Mouse (Mus musculus) forebrain, embryonic 14.5 days (tissue): ENCODE results near the gene Dpy19l1. TPM values are rescaled to one million over a fixed set of nuclear protein-coding genes. Genes with fewer than 3 reads are reported as not detected.

Source experiments
- ATAC-seq: fragments of 200-750 bp; cut with Nextera tagmentation; 2 replicates; pipeline ENCODE4 v1.8.0; 2017; ENCODE audit warnings: mild to moderate bottlenecking, moderate library complexity
- DNase-seq: peaks from one replicate; pipeline ENCODE4 v3.0.0-alpha.2; 2015; ENCODE audit warnings: low spot score
- H3K27ac ChIP-seq: fragments of 300-500 bp; sonication (generic); 2 replicates; pipeline ENCODE4 v1.5.1; 2014; ENCODE audit warnings: low read depth, mild to moderate bottlenecking, control low read depth, low read length, moderate library complexity
- H3K27me3 ChIP-seq: fragments of 300-500 bp; sonication (generic); replicated peaks from 2 replicates; pipeline ENCODE4 v1.6.1; 2014; ENCODE audit warnings: low read length, control low read depth, mixed read lengths; ENCODE audit not compliant: control insufficient read depth, insufficient read depth
- H3K36me3 ChIP-seq: fragments of 300-500 bp; sonication (generic); 2 replicates; pipeline ENCODE4 v1.6.1; 2014; ENCODE audit warnings: low read length, control low read depth; ENCODE audit not compliant: control insufficient read depth, insufficient read depth
- H3K4me1 ChIP-seq: fragments of 300-500 bp; sonication (generic); 2 replicates; pipeline ENCODE4 v1.6.1; 2014; ENCODE audit warnings: antibody characterized with exemption, low read length, control low read depth; ENCODE audit not compliant: control insufficient read depth, insufficient read depth
- H3K4me2 ChIP-seq: fragments of 300-500 bp; sonication (generic); 2 replicates; pipeline ENCODE4 v1.6.1; 2014; ENCODE audit warnings: mild to moderate bottlenecking, control low read depth, low read length
- H3K4me3 ChIP-seq: fragments of 300-500 bp; sonication (generic); 2 replicates; pipeline ENCODE4 v1.5.1; 2014; ENCODE audit warnings: low read depth, low read length, control low read depth
- H3K9ac ChIP-seq: fragments of 300-500 bp; sonication (generic); 2 replicates; pipeline ENCODE4 v1.6.1; 2014; ENCODE audit warnings: mild to moderate bottlenecking, low read length, control low read depth, moderate library complexity
- H3K9me3 ChIP-seq: fragments of 300-500 bp; sonication (generic); replicated peaks from 2 replicates; pipeline ENCODE4 v1.6.1; 2016; ENCODE audit warnings: low read length, control low read depth, mixed read lengths; ENCODE audit not compliant: control insufficient read depth
- WGBS: fragments of 180-500 bp; shearing (Covaris S2); extraction: QIAGEN DNeasy Blood & Tissue Kit; methylation state at CpG from one replicate; pipeline ENCODE4 v1.1.7; 2014; 5-methylcytosine and 5-hydroxymethylcytosine counted together
- polyA plus RNA-seq: library from polyadenylated mRNA; unstranded; fragments of >200 nt; fragmentation: Nextera tagmentation; extraction: Ambion mirVana; gene quantifications from 2 replicates; pipeline ENCODE4 v1.2.1, GENCODE M21; 2014

The Dpy19l1 gene
- polyA plus RNA-seq, 1 experiment from 2014 or later, result 30.4 TPM

- DNase-seq (peak; percentile 35), ATAC-seq (peak; percentile 58; the same call in 1 of the 2 replicates)
- H3K36me3 ChIP-seq, result peaks cover 9% of the 10 kb centered on the region
- H3K4me1 ChIP-seq, result no peaks in the 10 kb centered on the region
- no peaks in the 10 kb centered on the region for H3K9me3 ChIP-seq
- no peak overlapping the region for H3K4me3 ChIP-seq
- H3K27me3 ChIP-seq, result no peaks in the 10 kb centered on the region
- H3K9ac ChIP-seq, result no peak overlapping the region
- peak overlapping the region; percentile 39; the same call in 1 of the 2 replicates for H3K27ac ChIP-seq
- no peak overlapping the region for H3K4me2 ChIP-seq
- 80% methylated on average over 3 of the region's 3 CpGs for WGBS
These were observed 52.0 kb downstream of the Dpy19l1 start for GRCm38 (mm10) chr9:24450976-24451375.

GRCm38 (mm10) chr9:24450524-24450923, 52.4 kb downstream of the Dpy19l1 start:
- no peak overlapping the region for H3K9ac ChIP-seq
- ATAC-seq (no peak), DNase-seq (peak; percentile 11)
- H3K4me1 ChIP-seq, result no peaks in the 10 kb centered on the region
- no peaks in the 10 kb centered on the region for H3K9me3 ChIP-seq
- peaks cover 7% of the 10 kb centered on the region for H3K36me3 ChIP-seq
- 58% methylated on average over 7 of the region's 7 CpGs for WGBS
- H3K4me2 ChIP-seq, result no peak overlapping the region
- no peak overlapping the region for H3K4me3 ChIP-seq
- H3K27ac ChIP-seq, result no peak overlapping the region
- H3K27me3 ChIP-seq, result no peaks in the 10 kb centered on the region

GRCm38 (mm10) chr9:24434901-24435300, 68.0 kb downstream of the Dpy19l1 start:
- no peak for DNase-seq
- Histone ChIP-seq H3K9ac (no peak overlapping the region), H3K4me2 (no peak overlapping the region), H3K4me3 (no peak overlapping the region), H3K27ac (no peak overlapping the region), H3K9me3 (no peaks in the 10 kb centered on the region), H3K4me1 (no peaks in the 10 kb centered on the region; the same call in 1 of the 2 replicates), H3K36me3 (peaks cover 7% of the 10 kb centered on the region; the same call in 1 of the 2 replicates), H3K27me3 (no peaks in the 10 kb centered on the region)
- 55% methylated on average over 2 of the region's 2 CpGs for WGBS
- no peak for ATAC-seq

- Histone ChIP-seq H3K36me3 (peaks cover 6% of the 10 kb centered on the region; the same call in 1 of the 2 replicates), H3K27me3 (no peaks in the 10 kb centered on the region), H3K4me3 (no peak overlapping the region), H3K4me1 (no peaks in the 10 kb centered on the region), H3K9ac (no peak overlapping the region), H3K9me3 (no peaks in the 10 kb centered on the region), H3K27ac (no peak overlapping the region), H3K4me2 (no peak overlapping the region)
- DNase-seq, result no peak
- ATAC-seq, result no peak
These were observed 73.2 kb downstream of the Dpy19l1 start for GRCm38 (mm10) chr9:24429721-24430120.

- H3K27me3 ChIP-seq, result no peaks in the 10 kb centered on the region
- no peak for ATAC-seq
- no peaks in the 10 kb centered on the region for H3K4me1 ChIP-seq
- no peak overlapping the region for H3K4me3 ChIP-seq
- 88% methylated on average over 1 of the region's 1 CpGs for WGBS
- no peak for DNase-seq
- H3K27ac ChIP-seq, result no peak overlapping the region
- peaks cover 14% of the 10 kb centered on the region; the same call in 1 of the 2 replicates for H3K36me3 ChIP-seq
- no peak overlapping the region for H3K4me2 ChIP-seq
- H3K9me3 ChIP-seq, result no peaks in the 10 kb centered on the region
- H3K9ac ChIP-seq, result no peak overlapping the region
These were observed 77.3 kb downstream of the Dpy19l1 start for GRCm38 (mm10) chr9:24425679-24426078.

- no peak for ATAC-seq
- peaks cover 32% of the 10 kb centered on the region for H3K36me3 ChIP-seq
These were observed 79.7 kb downstream of the Dpy19l1 start for GRCm38 (mm10) chr9:24423241-24423640.

GRCm38 (mm10) chr9:24421888-24422287, 81.1 kb downstream of the Dpy19l1 start:
- Histone ChIP-seq H3K9ac (no peak overlapping the region), H3K9me3 (no peaks in the 10 kb centered on the region), H3K27ac (no peak overlapping the region), H3K4me3 (no peak overlapping the region), H3K4me2 (no peak overlapping the region), H3K4me1 (no peaks in the 10 kb centered on the region), H3K27me3 (no peaks in the 10 kb centered on the region), H3K36me3 (peaks cover 37% of the 10 kb centered on the region)
- WGBS, result 52% methylated on average over 1 of the region's 1 CpGs
- ATAC-seq (no peak), DNase-seq (peak; percentile 9)

More at GRCm38 (mm10) chr9:24423241-24423640, 79.7 kb downstream of the Dpy19l1 start:
- Histone ChIP-seq H3K4me1 (no peaks in the 10 kb centered on the region), H3K27ac (no peak overlapping the region), H3K4me3 (no peak overlapping the region), H3K27me3 (no peaks in the 10 kb centered on the region), H3K9ac (no peak overlapping the region), H3K4me2 (no peak overlapping the region), H3K9me3 (no peaks in the 10 kb centered on the region)
- DNase-seq, result no peak
- 96% methylated on average over 8 of the region's 8 CpGs for WGBS

- no peak for DNase-seq
- Histone ChIP-seq H3K4me2 (no peak overlapping the region), H3K4me1 (no peaks in the 10 kb centered on the region), H3K27ac (no peak overlapping the region), H3K9ac (no peak overlapping the region), H3K36me3 (peaks cover 37% of the 10 kb centered on the region), H3K9me3 (no peaks in the 10 kb centered on the region), H3K4me3 (no peak overlapping the region), H3K27me3 (no peaks in the 10 kb centered on the region)
- WGBS, result 79% methylated on average over 3 of the region's 3 CpGs
- ATAC-seq, result no peak
These were observed 81.7 kb downstream of the Dpy19l1 start for GRCm38 (mm10) chr9:24421221-24421620.

- Histone ChIP-seq H3K27ac (no peak overlapping the region), H3K4me2 (no peak overlapping the region), H3K36me3 (peaks cover 37% of the 10 kb centered on the region), H3K9me3 (no peaks in the 10 kb centered on the region), H3K4me1 (no peaks in the 10 kb centered on the region), H3K4me3 (no peak overlapping the region), H3K27me3 (no peaks in the 10 kb centered on the region), H3K9ac (no peak overlapping the region)
- ATAC-seq (no peak), DNase-seq (no peak)
- WGBS, result 96% methylated on average over 4 of the region's 4 CpGs
These were observed 82.8 kb downstream of the Dpy19l1 start for GRCm38 (mm10) chr9:24420144-24420543.
